Mouse (Mus musculus) lung, adult 2 months (tissue): ENCODE data around the gene Tnik.

Source experiments
- CTCF ChIP-seq: fragments of 200-500 bp; IDR thresholded peaks from 2 replicates; pipeline ENCODE4 v1.5.1; 2011; ENCODE audit warnings: mild to moderate bottlenecking, low read length, control low read depth; ENCODE audit not compliant: insufficient read depth
- POLR2A ChIP-seq: fragments of 200-500 bp; IDR thresholded peaks from 2 replicates; pipeline ENCODE4 v1.6.1; 2011; ENCODE audit warnings: low read depth, mild to moderate bottlenecking, control low read depth, low read length, borderline replicate concordance; ENCODE audit errors: extremely low read depth

DNA sequence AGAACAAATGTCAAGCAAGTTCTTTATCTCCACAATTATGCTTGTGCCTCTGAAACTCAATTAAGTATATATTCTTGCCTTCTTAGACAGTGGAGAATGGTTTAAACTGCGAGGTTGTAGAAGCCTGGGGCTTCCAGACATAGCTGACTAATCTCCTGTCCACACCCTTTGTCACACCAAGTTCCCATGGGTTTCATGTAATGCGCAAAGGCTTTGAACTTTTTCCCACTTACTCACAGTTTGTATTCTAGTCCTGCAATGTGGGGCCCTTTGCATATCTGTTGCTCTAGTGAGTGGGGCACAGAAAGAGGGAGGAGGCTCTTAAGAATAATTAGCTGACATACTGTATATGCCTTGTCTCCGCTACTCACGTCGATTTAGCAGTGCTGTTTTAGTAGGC is 174.4 kb downstream of the Tnik start:
- no peak for TF ChIP-seq POLR2A
- no peak for TF ChIP-seq CTCF
